Mouse (Mus musculus) cerebellum, adult 9-10 months (tissue): ENCODE measurements around the gene Tspan7.
A peak's percentile ranks its signal among the peaks of the same experiment; 100 is the strongest.

Experiments
- DNase-seq: peaks from one replicate; pipeline ENCODE4 v3.0.0; 2022

The Tspan7 gene

DNA sequence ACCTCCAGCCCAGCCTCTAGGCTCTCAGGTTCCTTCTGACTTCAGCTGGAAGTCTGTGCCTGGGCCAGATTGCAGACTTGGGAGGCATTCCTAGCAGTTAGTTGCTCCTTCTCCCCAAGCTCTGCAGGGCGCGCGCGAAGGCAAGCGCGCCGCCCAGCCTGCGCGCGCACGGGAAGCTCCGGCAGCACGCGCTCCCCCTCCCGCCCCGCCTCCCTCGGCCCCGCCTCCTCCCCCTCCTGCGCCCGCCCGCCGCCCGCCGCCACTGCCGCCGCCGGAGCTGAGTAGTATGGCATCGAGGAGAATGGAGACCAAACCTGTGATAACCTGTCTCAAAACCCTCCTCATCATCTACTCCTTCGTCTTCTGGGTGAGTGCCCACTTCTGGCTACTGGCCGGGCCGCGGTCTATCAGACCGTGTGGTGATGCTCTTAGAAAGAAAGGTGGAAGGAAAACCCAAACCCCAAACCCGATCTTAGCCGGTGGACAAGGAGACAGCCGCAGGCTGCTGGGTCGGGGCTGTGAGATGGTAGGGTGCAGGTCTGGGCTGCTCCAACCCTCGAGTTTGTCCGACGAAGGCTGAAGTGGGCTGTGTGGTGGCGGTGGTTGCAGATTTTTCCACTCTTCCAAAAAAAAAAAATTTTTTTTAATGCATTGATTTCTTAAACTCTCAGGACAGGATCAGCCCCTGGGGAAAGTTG, at the start of gene Tspan7:
Gene Tspan7 (plus strand): TSS at position 287 of the 698 bp plus-strand sequence.
- peak; percentile 73 for DNase-seq

DNA sequence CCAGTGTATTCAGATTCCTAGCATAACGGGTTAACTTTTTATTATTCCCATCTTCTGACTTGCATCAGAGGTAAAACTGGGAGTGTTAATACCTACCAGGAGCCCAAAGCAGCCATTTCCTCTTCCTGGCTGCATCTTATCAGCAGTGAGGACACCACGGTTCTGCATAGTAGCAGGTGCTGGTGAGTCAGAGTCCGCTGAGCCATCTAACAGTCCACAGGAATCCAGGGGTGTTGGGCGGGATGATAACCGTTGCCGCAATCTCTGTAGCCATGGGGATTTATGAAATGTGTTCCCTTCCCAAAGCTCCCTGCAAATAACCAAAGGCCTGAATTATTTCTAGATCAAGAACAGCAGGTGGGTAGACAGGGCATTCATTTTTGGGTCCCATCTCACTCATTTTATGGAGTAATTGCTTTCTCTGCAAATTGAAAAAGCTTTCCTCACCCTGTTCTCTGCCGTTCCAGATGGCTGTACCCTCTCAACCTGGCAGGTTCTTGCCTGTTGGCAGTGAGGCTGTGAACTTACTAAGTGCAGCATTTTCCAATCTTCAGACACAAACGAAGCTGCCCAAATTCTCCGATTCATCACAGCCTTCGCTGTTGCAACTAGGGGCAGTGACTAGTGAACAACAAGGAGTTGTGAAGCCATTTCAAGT, 35.5 kb upstream of the Tspan7 start:
- DNase-seq = peak; percentile 88

DNA sequence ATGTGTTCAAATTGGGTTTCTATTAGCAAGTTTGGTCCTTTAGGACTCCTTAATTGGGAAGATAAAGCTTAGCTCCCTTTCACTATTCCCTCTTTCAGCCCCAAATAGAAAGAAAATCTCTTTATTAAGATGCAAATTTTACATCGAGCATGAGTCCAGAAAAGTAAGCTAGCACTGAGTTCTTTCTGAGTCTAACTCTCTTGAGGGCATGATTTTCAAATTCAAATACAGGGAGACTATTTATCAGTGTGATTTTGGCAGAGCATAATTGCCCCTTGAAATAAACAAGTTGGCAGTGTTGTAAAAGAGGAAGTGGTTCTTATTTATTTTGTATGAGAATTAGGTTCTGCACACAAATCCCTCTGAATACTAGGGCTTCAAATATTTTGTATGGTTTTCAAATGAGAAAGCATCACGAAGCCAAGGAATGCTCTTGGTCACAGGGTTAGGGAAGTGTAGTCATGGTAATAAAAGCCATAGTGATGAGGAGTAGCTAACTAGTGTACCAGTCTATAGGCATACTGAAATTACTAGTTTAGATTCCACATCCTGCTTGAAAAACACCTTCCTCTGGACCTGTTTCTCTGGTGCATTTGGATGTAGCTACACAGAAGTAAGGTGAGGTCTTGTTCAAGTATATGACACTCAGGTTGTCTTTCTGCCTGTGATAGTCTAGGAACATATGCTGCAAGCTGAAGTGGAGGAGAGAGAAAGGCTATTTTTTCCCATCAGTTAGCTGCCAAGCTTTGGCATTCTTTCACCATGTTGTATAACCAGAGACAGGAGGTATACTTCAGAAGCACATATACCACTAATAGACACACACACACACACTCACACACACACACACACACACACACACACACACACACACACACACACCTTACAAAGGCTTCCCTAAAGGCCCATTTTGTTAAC, 34.6 kb upstream of the Tspan7 start:
- DNase-seq = peak; percentile 89

DNA sequence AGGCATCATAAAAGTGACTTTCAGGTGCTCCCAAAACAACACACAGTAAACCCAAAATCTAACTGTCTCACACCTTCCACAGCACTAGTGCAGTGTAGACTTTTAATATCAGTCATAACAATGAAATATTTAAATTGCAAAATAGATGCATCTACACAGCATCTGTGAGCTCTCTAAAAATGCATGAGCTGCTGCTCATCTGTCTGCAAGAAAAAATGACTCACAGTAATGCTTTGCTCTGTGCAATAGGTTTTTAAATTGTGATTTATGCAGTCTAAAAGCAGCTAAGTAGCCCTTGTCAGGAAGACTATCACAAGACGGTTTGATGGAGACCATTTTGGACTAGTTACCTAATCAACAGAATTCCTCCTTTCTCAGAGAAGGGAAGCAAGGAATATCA, 31.2 kb upstream of the Tspan7 start:
- DNase-seq = no peak

GRCm38 (mm10) chrX:10457256-10457655, 27.7 kb upstream of the Tspan7 start:
- peak; percentile 26 for DNase-seq

DNA sequence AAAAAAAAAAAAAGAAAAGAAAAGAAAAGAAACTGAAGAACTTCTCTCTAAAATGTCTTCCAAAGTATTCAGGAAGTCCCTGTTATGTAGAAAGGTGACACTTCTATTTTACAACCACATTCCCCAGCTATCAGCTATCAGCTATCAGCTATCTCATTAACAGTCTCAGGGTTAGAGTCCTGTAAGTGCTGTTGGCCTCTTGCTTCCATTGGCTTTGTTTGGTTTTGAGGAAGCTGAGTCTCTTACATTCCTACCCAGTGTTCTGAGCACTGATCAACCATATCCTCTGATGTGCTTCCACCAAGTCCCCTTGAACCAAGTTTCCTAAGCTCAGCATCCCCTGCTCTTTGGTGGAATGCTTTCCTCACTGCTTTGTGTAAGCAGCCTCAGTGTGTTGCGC, 7.9 kb upstream of the Tspan7 start:
- no peak for DNase-seq

GRCm38 (mm10) chrX:10479031-10479886, 5.7 kb upstream of the Tspan7 start:
- no peak for DNase-seq

- DNase-seq = no peak
These were observed 5.0 kb upstream of the Tspan7 start for GRCm38 (mm10) chrX:10479943-10480342.

GRCm38 (mm10) chrX:10485664-10486211, 780 bp downstream of the Tspan7 start:
- DNase-seq = peak; percentile 79

DNA sequence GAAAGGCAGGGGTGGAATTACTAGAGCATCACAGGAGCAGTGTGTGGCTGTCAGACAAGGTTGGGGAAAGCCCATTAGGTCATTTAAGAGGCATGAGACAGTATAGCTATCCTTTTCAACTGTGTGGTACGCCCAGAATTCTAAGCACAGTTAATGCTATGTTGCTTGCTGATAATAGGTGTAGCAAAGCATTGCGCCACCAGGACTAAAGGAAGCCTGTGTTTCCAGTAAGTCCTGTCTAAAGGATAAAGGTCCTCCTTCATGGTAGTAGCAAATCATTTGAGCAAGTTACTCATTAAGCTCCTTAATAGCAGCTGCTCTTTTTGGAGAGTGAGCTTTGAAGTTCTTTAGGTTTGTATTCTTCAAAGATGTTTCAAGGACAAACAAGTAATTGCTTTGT, 13.6 kb downstream of the Tspan7 start:
- DNase-seq = no peak

GRCm38 (mm10) chrX:10502616-10503015, 17.7 kb downstream of the Tspan7 start:
- no peak for DNase-seq

DNA sequence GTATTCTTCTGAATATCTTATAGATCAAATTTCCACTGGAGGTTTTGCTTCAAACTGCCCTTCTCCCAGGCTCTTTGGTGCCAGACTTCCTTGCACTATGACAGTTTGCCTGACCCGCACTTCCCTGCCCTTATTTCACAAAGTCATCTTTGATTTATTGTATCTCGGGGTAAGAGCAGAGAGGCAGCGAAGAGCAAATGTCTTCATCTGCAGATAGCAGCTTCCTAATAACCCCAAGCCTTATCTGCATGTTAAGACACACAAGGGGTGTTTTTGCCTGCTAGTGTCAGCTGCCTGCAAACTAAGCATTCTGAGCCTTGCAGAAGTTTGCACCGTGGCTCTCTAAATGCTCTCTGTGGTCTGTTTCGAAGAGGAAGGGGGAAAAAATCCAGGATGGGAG, 29.5 kb downstream of the Tspan7 start:
- DNase-seq = no peak

DNA sequence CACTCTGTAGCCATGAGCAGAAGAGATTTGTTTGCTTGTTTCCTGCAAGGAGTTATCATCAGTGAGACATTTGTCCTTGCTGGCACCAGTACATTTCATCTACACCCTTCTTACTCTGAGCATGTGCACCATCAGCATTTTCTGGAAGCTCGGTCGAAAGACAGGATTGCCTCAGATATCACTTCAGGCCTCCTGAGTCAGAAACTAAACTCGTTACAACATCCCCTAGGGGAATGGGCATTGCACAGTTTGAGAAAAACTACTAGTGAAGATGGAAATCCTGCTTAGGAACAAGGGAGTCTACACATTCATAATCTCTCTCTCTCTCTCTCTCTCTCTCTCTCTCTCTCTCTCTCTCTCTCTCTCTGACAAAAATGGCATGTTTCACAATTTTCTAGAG, 30.0 kb downstream of the Tspan7 start:
- no peak for DNase-seq

DNA sequence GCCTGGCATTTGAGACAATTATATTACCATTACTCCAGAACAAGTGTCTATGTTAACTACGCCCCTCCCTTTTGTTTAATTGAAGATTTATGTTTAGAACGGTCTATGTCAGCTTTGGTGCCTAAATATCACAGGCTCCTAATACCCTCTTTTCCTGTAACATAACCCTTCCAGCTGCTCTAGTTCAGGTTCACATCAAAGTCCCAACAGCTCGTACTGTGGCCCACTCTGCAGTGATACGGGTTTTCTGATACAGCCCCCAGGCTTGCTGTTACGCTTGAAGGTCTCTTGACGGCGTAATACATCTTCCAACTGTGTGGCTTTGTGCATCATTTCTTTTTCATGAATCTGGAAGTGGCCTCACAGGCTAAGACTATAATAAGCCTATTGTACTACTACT, 31.5 kb downstream of the Tspan7 start:
- no peak for DNase-seq

GRCm38 (mm10) chrX:10516925-10517324, 32.0 kb downstream of the Tspan7 start:
- DNase-seq = no peak

- no peak for DNase-seq
These were observed 32.8 kb downstream of the Tspan7 start for GRCm38 (mm10) chrX:10517756-10518155.

- DNase-seq = no peak
These were observed 33.6 kb downstream of the Tspan7 start for GRCm38 (mm10) chrX:10518510-10518909.

- no peak for DNase-seq
These were observed 50.5 kb downstream of the Tspan7 start for GRCm38 (mm10) chrX:10535450-10535849.

DNA sequence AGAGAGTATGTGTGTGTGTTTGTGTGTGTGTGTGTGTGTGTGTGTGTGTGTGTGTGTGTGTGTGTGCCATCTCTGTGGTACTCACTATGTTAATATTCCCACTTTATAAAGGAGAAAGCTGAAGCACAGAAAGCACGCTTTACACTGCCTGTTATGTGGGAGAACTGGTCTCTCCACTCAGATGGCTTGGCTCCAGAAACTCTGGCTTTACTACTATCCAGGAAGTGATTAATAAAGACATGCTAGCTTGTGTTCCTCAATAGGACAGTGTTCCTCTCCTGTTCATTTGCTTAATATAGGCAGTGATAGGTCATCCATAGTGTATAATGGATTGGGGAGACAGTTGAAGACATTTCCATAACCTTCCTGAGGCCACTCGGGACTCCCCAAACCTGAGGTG, 54.1 kb downstream of the Tspan7 start:
- no peak for DNase-seq

DNA sequence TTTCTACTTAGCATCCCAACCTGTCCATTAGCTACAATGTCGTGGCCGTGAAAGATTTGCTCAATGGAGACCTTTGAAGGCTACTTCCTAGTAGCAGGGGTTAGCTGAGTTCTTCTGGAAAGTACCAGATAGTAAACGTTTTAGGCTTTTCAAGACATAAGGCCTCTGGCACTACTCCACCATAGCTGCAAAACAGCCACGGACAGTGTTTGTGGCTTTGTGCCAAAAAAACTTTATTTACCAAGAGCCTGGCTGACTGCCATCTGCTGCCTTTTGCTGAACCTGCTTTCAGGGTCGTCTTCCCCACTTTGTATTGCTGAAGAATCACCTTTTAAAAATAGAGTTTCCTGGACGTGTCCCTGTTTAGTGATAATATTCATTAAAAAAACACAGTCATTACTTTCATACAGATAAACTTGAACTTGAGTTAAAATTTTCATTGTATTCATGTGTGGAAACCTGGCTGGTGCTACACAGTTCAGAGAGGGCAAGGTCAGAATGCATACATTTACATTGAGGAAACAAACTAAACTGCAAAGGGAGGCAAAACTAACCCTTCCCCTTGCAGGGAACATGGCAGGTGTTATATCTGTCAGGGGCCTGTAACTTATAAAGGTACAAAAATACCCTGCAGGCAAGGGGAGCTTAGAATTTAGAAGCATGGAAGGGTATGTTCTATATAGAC, 54.7 kb downstream of the Tspan7 start:
- DNase-seq = no peak

DNA sequence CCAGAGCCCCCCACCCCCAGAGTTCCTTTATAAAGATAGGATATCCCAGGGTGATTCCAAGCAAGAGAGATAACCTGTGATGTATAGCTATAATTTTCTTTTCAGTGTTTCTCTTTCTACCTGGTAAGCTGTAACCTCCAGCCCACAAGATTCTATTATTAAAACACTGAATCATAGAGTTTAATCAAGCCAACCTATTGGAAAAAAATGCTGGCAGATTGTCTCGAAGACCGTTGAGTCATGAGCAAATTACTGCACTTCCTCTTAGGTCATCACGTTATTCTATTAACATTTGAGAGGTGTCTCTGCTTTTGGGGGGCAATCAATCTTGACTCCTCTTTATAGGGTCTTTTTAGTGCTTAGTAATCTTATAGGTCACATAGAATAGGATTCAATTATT, 61.9 kb downstream of the Tspan7 start:
- no peak for DNase-seq

DNA sequence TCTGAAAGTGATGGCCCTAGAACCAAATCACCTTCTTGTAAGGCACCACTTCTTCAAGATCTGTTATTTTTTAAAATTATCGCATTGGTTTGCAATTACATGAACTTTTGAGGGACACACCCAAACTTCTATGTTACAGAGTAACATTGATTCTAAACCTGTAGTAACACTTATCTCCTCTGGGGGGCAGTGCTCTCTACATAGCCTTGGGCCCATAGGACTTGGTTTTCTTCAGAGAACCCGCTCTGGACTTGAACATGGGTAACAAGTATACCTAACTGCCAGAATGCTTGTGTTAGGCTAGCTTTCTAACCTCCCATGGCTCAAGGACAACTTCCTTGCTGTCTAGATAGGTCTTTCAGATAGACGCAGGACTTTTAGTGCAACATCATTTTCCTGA, 64.8 kb downstream of the Tspan7 start:
- no peak for DNase-seq
